Mouse (Mus musculus): ENCODE results near the gene Vasp. TPM values are rescaled to one million over a fixed set of nuclear protein-coding genes. Genes with fewer than 3 reads are reported as not detected.

Gene Vasp
- total and polyA plus RNA-seq, 3 experiments = 25.1 to 51.5 (median 30.8) TPM

DNA sequence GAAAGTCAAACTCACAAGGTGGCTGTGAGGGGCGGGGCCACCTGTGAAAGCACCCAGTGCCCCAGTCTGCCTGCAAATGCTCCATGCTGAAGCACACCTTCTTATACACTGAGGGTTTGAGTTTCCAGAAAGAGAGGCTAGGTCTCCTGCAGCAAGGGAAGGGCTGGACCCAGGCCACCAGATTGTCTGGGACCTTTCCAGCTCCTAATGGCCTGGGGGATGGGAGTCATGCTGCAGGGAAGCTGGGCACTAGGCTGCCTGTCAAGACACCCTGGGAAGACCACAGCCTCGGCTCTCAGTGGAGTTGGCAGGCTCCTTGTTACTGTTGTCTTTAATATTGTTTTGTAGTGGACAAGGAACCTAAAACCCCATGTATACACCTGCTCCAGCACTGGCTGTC is 35.2 kb downstream of the Vasp start:
- Histone ChIP-seq H3K4me1 (ENCODE audit: control insufficient read depth, insufficient read depth, low read length) (peaks cover 11% of the 10 kb centered on the region), H3K79me2 (replicated peaks; ENCODE audit: control insufficient read depth, insufficient read depth, low read length) (peaks cover 6% of the 10 kb centered on the region; the same call in 1 of the 2 replicates), H3K9ac (ENCODE audit: low read depth, low read length) (peak overlapping the region; percentile 2), H3K27ac (peak overlapping the region; percentile 91), H3K36me3 (ENCODE audit: control insufficient read depth, insufficient read depth, low read length) (no peaks in the 10 kb centered on the region), H3K27me3 (ENCODE audit: control insufficient read depth, insufficient read depth, low read length) (no peaks in the 10 kb centered on the region), H3K4me3 (no peak overlapping the region)
- WGBS = 52% methylated on average over 2 of the region's 2 CpGs
- TF ChIP-seq POLR2A (IDR thresholded peaks at IDR 0.05; ENCODE audit: insufficient read depth, low read depth, low read length) = no peak
- TF ChIP-seq CTCF (IDR thresholded peaks at IDR 0.05) = no peak
- TF ChIP-seq EP300 (IDR thresholded peaks at IDR 0.05; ENCODE audit: insufficient read depth, low read depth, low read length) = 0 out of 2 replicates have a peak, but pooled peaks have one; percentile 24
- intact Hi-C loops (cut with DNase I) = no loop called here
- DNase-seq = peak; percentile 51 to 59

GRCm38 (mm10) chr7:19235092-19235671 is 36.4 kb downstream of the Vasp start:
- H3K9ac ChIP-seq (ENCODE audit: low read depth, low read length) = no peak overlapping the region

GRCm38 (mm10) chr7:19234652-19235051 is 37.0 kb downstream of the Vasp start:
- Histone ChIP-seq H3K79me2 (replicated peaks; ENCODE audit: control insufficient read depth, insufficient read depth, low read length) (peaks cover 6% of the 10 kb centered on the region), H3K9ac (ENCODE audit: low read depth, low read length) (no peak overlapping the region), H3K27me3 (ENCODE audit: control insufficient read depth, insufficient read depth, low read length) (no peaks in the 10 kb centered on the region), H3K4me3 (no peak overlapping the region), H3K4me1 (ENCODE audit: control insufficient read depth, insufficient read depth, low read length) (peaks cover 10% of the 10 kb centered on the region), H3K27ac (peak overlapping the region; percentile 91), H3K36me3 (ENCODE audit: control insufficient read depth, insufficient read depth, low read length) (no peaks in the 10 kb centered on the region)
- WGBS = 55% methylated on average over 5 of the region's 5 CpGs
- DNase-seq = no peak
- intact Hi-C loops (cut with DNase I) = no loop called here
- no peak for TF ChIP-seq EP300 (IDR thresholded peaks at IDR 0.05; ENCODE audit: insufficient read depth, low read depth, low read length)
- no peak for TF ChIP-seq POLR2A (IDR thresholded peaks at IDR 0.05; ENCODE audit: insufficient read depth, low read depth, low read length)
- no peak for TF ChIP-seq CTCF (IDR thresholded peaks at IDR 0.05)

More at GRCm38 (mm10) chr7:19235092-19235671, 36.4 kb downstream of the Vasp start:
- WGBS = 67% methylated on average over 2 of the region's 2 CpGs
- TF ChIP-seq POLR2A (IDR thresholded peaks at IDR 0.05; ENCODE audit: insufficient read depth, low read depth, low read length) (no peak), EP300 (IDR thresholded peaks at IDR 0.05; ENCODE audit: insufficient read depth, low read depth, low read length) (no peak), CTCF (IDR thresholded peaks at IDR 0.05) (no peak)
- DNase-seq = no peak
- Histone ChIP-seq H3K4me3 (no peak overlapping the region), H3K27me3 (ENCODE audit: control insufficient read depth, insufficient read depth, low read length) (no peaks in the 10 kb centered on the region), H3K4me1 (ENCODE audit: control insufficient read depth, insufficient read depth, low read length) (peaks cover 12% of the 10 kb centered on the region), H3K27ac (peak overlapping the region; percentile 91), H3K36me3 (ENCODE audit: control insufficient read depth, insufficient read depth, low read length) (no peaks in the 10 kb centered on the region), H3K79me2 (replicated peaks; ENCODE audit: control insufficient read depth, insufficient read depth, low read length) (peaks cover 6% of the 10 kb centered on the region)
- intact Hi-C loops (cut with DNase I) = no loop called here

GRCm38 (mm10) chr7:19231849-19232248 is 39.8 kb downstream of the Vasp start:
- Histone ChIP-seq H3K9ac (ENCODE audit: low read depth, low read length) (no peak overlapping the region), H3K79me2 (replicated peaks; ENCODE audit: control insufficient read depth, insufficient read depth, low read length) (peaks cover 5% of the 10 kb centered on the region), H3K4me3 (no peak overlapping the region), H3K4me1 (ENCODE audit: control insufficient read depth, insufficient read depth, low read length) (peaks cover 11% of the 10 kb centered on the region; the same call in 1 of the 2 replicates), H3K27me3 (ENCODE audit: control insufficient read depth, insufficient read depth, low read length) (no peaks in the 10 kb centered on the region), H3K36me3 (ENCODE audit: control insufficient read depth, insufficient read depth, low read length) (no peaks in the 10 kb centered on the region), H3K27ac (peak overlapping the region; percentile 66)
- no peak for DNase-seq
- TF ChIP-seq EP300 (IDR thresholded peaks at IDR 0.05; ENCODE audit: insufficient read depth, low read depth, low read length) (no peak), POLR2A (IDR thresholded peaks at IDR 0.05; ENCODE audit: insufficient read depth, low read depth, low read length) (no peak), CTCF (IDR thresholded peaks at IDR 0.05) (no peak)
- WGBS = 70% methylated on average over 3 of the region's 3 CpGs
- intact Hi-C loops (cut with DNase I) = no loop called here

- Histone ChIP-seq H3K36me3 (ENCODE audit: control insufficient read depth, insufficient read depth, low read length) (no peaks in the 10 kb centered on the region), H3K27me3 (ENCODE audit: control insufficient read depth, insufficient read depth, low read length) (no peaks in the 10 kb centered on the region), H3K79me2 (replicated peaks; ENCODE audit: control insufficient read depth, insufficient read depth, low read length) (peaks cover 5% of the 10 kb centered on the region), H3K4me1 (ENCODE audit: control insufficient read depth, insufficient read depth, low read length) (peaks cover 9% of the 10 kb centered on the region; the same call in 1 of the 2 replicates), H3K27ac (no peak overlapping the region), H3K4me3 (no peak overlapping the region), H3K9ac (ENCODE audit: low read depth, low read length) (no peak overlapping the region)
- intact Hi-C loops (cut with DNase I) = no loop called here
- DNase-seq = no peak
- TF ChIP-seq POLR2A (IDR thresholded peaks at IDR 0.05; ENCODE audit: insufficient read depth, low read depth, low read length) = no peak
- no peak for TF ChIP-seq EP300 (IDR thresholded peaks at IDR 0.05; ENCODE audit: insufficient read depth, low read depth, low read length)
- no peak for TF ChIP-seq CTCF (IDR thresholded peaks at IDR 0.05)
- WGBS = 89% methylated on average over 5 of the region's 5 CpGs
These were observed 40.7 kb downstream of the Vasp start for GRCm38 (mm10) chr7:19230899-19231298.

- H3K9ac ChIP-seq (ENCODE audit: low read depth, low read length) = no peak overlapping the region
- WGBS = 62% methylated on average over 2 of the region's 2 CpGs
- intact Hi-C loops (cut with DNase I) = no loop called here
- peaks cover 5% of the 10 kb centered on the region for H3K79me2 ChIP-seq (replicated peaks; ENCODE audit: control insufficient read depth, insufficient read depth, low read length)
- no peaks in the 10 kb centered on the region for H3K27me3 ChIP-seq (ENCODE audit: control insufficient read depth, insufficient read depth, low read length)
- DNase-seq = no peak
- no peak overlapping the region for H3K4me3 ChIP-seq
- no peak for TF ChIP-seq POLR2A (IDR thresholded peaks at IDR 0.05; ENCODE audit: insufficient read depth, low read depth, low read length)
- no peak for TF ChIP-seq CTCF (IDR thresholded peaks at IDR 0.05)
- TF ChIP-seq EP300 (IDR thresholded peaks at IDR 0.05; ENCODE audit: insufficient read depth, low read depth, low read length) = no peak
- 0 out of 2 replicates have a peak overlapping the region, but pooled peaks have one; percentile 5 for H3K27ac ChIP-seq
- H3K36me3 ChIP-seq (ENCODE audit: control insufficient read depth, insufficient read depth, low read length) = no peaks in the 10 kb centered on the region; the same call in 1 of the 2 replicates
- peaks cover 11% of the 10 kb centered on the region; the same call in 1 of the 2 replicates for H3K4me1 ChIP-seq (ENCODE audit: control insufficient read depth, insufficient read depth, low read length)
These were observed 41.5 kb downstream of the Vasp start for GRCm38 (mm10) chr7:19230041-19230580.
